Mouse (Mus musculus): ENCODE data around the gene Piwil1. TPM values are rescaled to one million over a fixed set of nuclear protein-coding genes. Genes with fewer than 3 reads are reported as not detected.

The Piwil1 gene
- polyA plus RNA-seq, 1 experiment, result not detected

- no peak for DNase-seq
- no peak for TF ChIP-seq POLR2A (IDR thresholded peaks at IDR 0.05; ENCODE audit: borderline replicate concordance, extremely low read depth, low read depth, low read length)
- TF ChIP-seq CTCF (IDR thresholded peaks at IDR 0.05; ENCODE audit: insufficient read depth, low read length), result 0 out of 2 replicates have a peak, but pooled peaks have one; percentile 2
- no peak overlapping the region for H3K4me3 ChIP-seq (replicated peaks; ENCODE audit: extremely low read depth, low read depth, low read length)
- H3K4me1 ChIP-seq (ENCODE audit: control insufficient read depth, insufficient read depth, low read length), result no peaks in the 10 kb centered on the region
- WGBS, result 40% methylated on average over 5 of the region's 5 CpGs
These were observed 20.9 kb upstream of the Piwil1 start for GRCm38 (mm10) chr5:128681456-128681855.

GRCm38 (mm10) chr5:128684192-128684591 lies 18.1 kb upstream of the Piwil1 start:
- WGBS, result 16% methylated on average over 10 of the region's 10 CpGs
- no peak overlapping the region for H3K4me3 ChIP-seq (replicated peaks; ENCODE audit: extremely low read depth, low read depth, low read length)
- H3K4me1 ChIP-seq (ENCODE audit: control insufficient read depth, insufficient read depth, low read length), result no peaks in the 10 kb centered on the region
- no peak for DNase-seq
- TF ChIP-seq POLR2A (IDR thresholded peaks at IDR 0.05; ENCODE audit: borderline replicate concordance, extremely low read depth, low read depth, low read length) (no peak), CTCF (IDR thresholded peaks at IDR 0.05; ENCODE audit: insufficient read depth, low read length) (no peak)

GRCm38 (mm10) chr5:128684621-128685020 lies 17.7 kb upstream of the Piwil1 start:
- Histone ChIP-seq H3K4me1 (ENCODE audit: control insufficient read depth, insufficient read depth, low read length) (no peaks in the 10 kb centered on the region), H3K4me3 (replicated peaks; ENCODE audit: extremely low read depth, low read depth, low read length) (no peak overlapping the region)
- whole genome bisulfite sequencing, result 18% methylated on average over 15 of the region's 15 CpGs
- TF ChIP-seq POLR2A (IDR thresholded peaks at IDR 0.05; ENCODE audit: borderline replicate concordance, extremely low read depth, low read depth, low read length) (no peak), CTCF (IDR thresholded peaks at IDR 0.05; ENCODE audit: insufficient read depth, low read length) (no peak)
- DNase-seq, result no peak

GRCm38 (mm10) chr5:128687139-128687538 lies 15.2 kb upstream of the Piwil1 start:
- Histone ChIP-seq H3K4me3 (replicated peaks; ENCODE audit: extremely low read depth, low read depth, low read length) (no peak overlapping the region), H3K4me1 (ENCODE audit: control insufficient read depth, insufficient read depth, low read length) (no peaks in the 10 kb centered on the region)
- TF ChIP-seq CTCF (IDR thresholded peaks at IDR 0.05; ENCODE audit: insufficient read depth, low read length) (no peak), POLR2A (IDR thresholded peaks at IDR 0.05; ENCODE audit: borderline replicate concordance, extremely low read depth, low read depth, low read length) (no peak)
- WGBS, result 84% methylated on average over 5 of the region's 5 CpGs
- DNase-seq, result no peak

GRCm38 (mm10) chr5:128694107-128694506 lies 8.2 kb upstream of the Piwil1 start:
- 58% methylated on average over 6 of the region's 6 CpGs for WGBS
- H3K4me1 ChIP-seq (ENCODE audit: control insufficient read depth, insufficient read depth, low read length), result no peaks in the 10 kb centered on the region
- TF ChIP-seq POLR2A (IDR thresholded peaks at IDR 0.05; ENCODE audit: borderline replicate concordance, extremely low read depth, low read depth, low read length), result no peak
- no peak for TF ChIP-seq CTCF (IDR thresholded peaks at IDR 0.05; ENCODE audit: insufficient read depth, low read length)
- DNase-seq, result no peak
- H3K4me3 ChIP-seq (replicated peaks; ENCODE audit: extremely low read depth, low read depth, low read length), result no peak overlapping the region

GRCm38 (mm10) chr5:128694611-128695325 lies 7.6 kb upstream of the Piwil1 start:
- 66% methylated on average over 18 of the region's 18 CpGs for WGBS
- H3K4me3 ChIP-seq (replicated peaks; ENCODE audit: extremely low read depth, low read depth, low read length), result no peak overlapping the region
- no peak for DNase-seq

GRCm38 (mm10) chr5:128696824-128697223 lies 5.5 kb upstream of the Piwil1 start:
- TF ChIP-seq POLR2A (IDR thresholded peaks at IDR 0.05; ENCODE audit: borderline replicate concordance, extremely low read depth, low read depth, low read length), result no peak
- no peak for TF ChIP-seq CTCF (IDR thresholded peaks at IDR 0.05; ENCODE audit: insufficient read depth, low read length)
- H3K4me3 ChIP-seq (replicated peaks; ENCODE audit: extremely low read depth, low read depth, low read length), result no peak overlapping the region
- 70% methylated on average over 10 of the region's 10 CpGs for WGBS
- DNase-seq, result no peak
- no peaks in the 10 kb centered on the region for H3K4me1 ChIP-seq (ENCODE audit: control insufficient read depth, insufficient read depth, low read length)

More at GRCm38 (mm10) chr5:128694611-128695325, 7.6 kb upstream of the Piwil1 start:
- no peaks in the 10 kb centered on the region for H3K4me1 ChIP-seq (ENCODE audit: control insufficient read depth, insufficient read depth, low read length)
- TF ChIP-seq CTCF (IDR thresholded peaks at IDR 0.05; ENCODE audit: insufficient read depth, low read length) (no peak), POLR2A (IDR thresholded peaks at IDR 0.05; ENCODE audit: borderline replicate concordance, extremely low read depth, low read depth, low read length) (no peak)

GRCm38 (mm10) chr5:128700716-128701115 lies 1.6 kb upstream of the Piwil1 start:
- DNase-seq, result no peak
- no peaks in the 10 kb centered on the region; the same call in 1 of the 2 replicates for H3K4me1 ChIP-seq (ENCODE audit: control insufficient read depth, insufficient read depth, low read length)
- 35% methylated on average over 11 of the region's 11 CpGs for WGBS
- H3K4me3 ChIP-seq (replicated peaks; ENCODE audit: extremely low read depth, low read depth, low read length), result no peak overlapping the region
- no peak for TF ChIP-seq CTCF (IDR thresholded peaks at IDR 0.05; ENCODE audit: insufficient read depth, low read length)
- TF ChIP-seq POLR2A (IDR thresholded peaks at IDR 0.05; ENCODE audit: borderline replicate concordance, extremely low read depth, low read depth, low read length), result no peak

GRCm38 (mm10) chr5:128703688-128704087 lies 1.4 kb downstream of the Piwil1 start:
- TF ChIP-seq CTCF (IDR thresholded peaks at IDR 0.05; ENCODE audit: insufficient read depth, low read length) (no peak), POLR2A (IDR thresholded peaks at IDR 0.05; ENCODE audit: borderline replicate concordance, extremely low read depth, low read depth, low read length) (no peak)
- no peak overlapping the region for H3K4me3 ChIP-seq (replicated peaks; ENCODE audit: extremely low read depth, low read depth, low read length)
- DNase-seq, result no peak
- WGBS, result 39% methylated on average over 10 of the region's 10 CpGs
- H3K4me1 ChIP-seq (ENCODE audit: control insufficient read depth, insufficient read depth, low read length), result no peaks in the 10 kb centered on the region; the same call in 1 of the 2 replicates

Data from lung, adult 2 months (tissue).